Mouse (Mus musculus): ENCODE results near the gene Slc1a3.
"Not testable (repeated sequence)": the region's sequence is repeated elsewhere in the genome, so short reads cannot be mapped to it uniquely, and the experiment has no call there.

Gene Slc1a3

GRCm38 (mm10) chr15:8709578-8709977, 986 bp downstream of the Slc1a3 start:
- DNase-seq (ENCODE audit: extremely low read depth, insufficient read length, low spot score) = no peak

- no peak for DNase-seq (ENCODE audit: extremely low read depth, insufficient read length, low spot score)
Measured at GRCm38 (mm10) chr15:8706613-8707012, 4.0 kb downstream of the Slc1a3 start.

GRCm38 (mm10) chr15:8706178-8706577, 4.4 kb downstream of the Slc1a3 start:
- DNase-seq (ENCODE audit: extremely low read depth, insufficient read length, low spot score) = no peak

GRCm38 (mm10) chr15:8705560-8705959, 5.0 kb downstream of the Slc1a3 start:
- not testable (repeated sequence) for DNase-seq (ENCODE audit: extremely low read depth, insufficient read length, low spot score)

- DNase-seq (ENCODE audit: extremely low read depth, insufficient read length, low spot score) = no peak
Measured at GRCm38 (mm10) chr15:8697976-8698375, 12.6 kb downstream of the Slc1a3 start.

GRCm38 (mm10) chr15:8697500-8697899, 13.1 kb downstream of the Slc1a3 start:
- DNase-seq (ENCODE audit: extremely low read depth, insufficient read length, low spot score) = no peak

- not testable (repeated sequence) for DNase-seq (ENCODE audit: extremely low read depth, insufficient read length, low spot score)
Measured at GRCm38 (mm10) chr15:8690141-8690540, 20.4 kb downstream of the Slc1a3 start.

GRCm38 (mm10) chr15:8686846-8687245, 23.7 kb downstream of the Slc1a3 start:
- DNase-seq (ENCODE audit: extremely low read depth, insufficient read length, low spot score) = no peak

- DNase-seq (ENCODE audit: extremely low read depth, insufficient read length, low spot score) = no peak
Measured at GRCm38 (mm10) chr15:8685506-8685905, 25.1 kb downstream of the Slc1a3 start.

GRCm38 (mm10) chr15:8684263-8684662, 26.3 kb downstream of the Slc1a3 start:
- DNase-seq (ENCODE audit: extremely low read depth, insufficient read length, low spot score) = no peak

GRCm38 (mm10) chr15:8682871-8683270, 27.7 kb downstream of the Slc1a3 start:
- DNase-seq (ENCODE audit: extremely low read depth, insufficient read length, low spot score) = no peak

- DNase-seq (ENCODE audit: extremely low read depth, insufficient read length, low spot score) = no peak
Measured at GRCm38 (mm10) chr15:8682421-8682820, 28.1 kb downstream of the Slc1a3 start.

GRCm38 (mm10) chr15:8681971-8682370, 28.6 kb downstream of the Slc1a3 start:
- no peak for DNase-seq (ENCODE audit: extremely low read depth, insufficient read length, low spot score)

- no peak for DNase-seq (ENCODE audit: extremely low read depth, insufficient read length, low spot score)
Measured at GRCm38 (mm10) chr15:8681009-8681408, 29.6 kb downstream of the Slc1a3 start.

- DNase-seq (ENCODE audit: extremely low read depth, insufficient read length, low spot score) = no peak
Measured at GRCm38 (mm10) chr15:8676959-8677358, 33.6 kb downstream of the Slc1a3 start.

GRCm38 (mm10) chr15:8676211-8676691, 34.3 kb downstream of the Slc1a3 start:
- DNase-seq (ENCODE audit: extremely low read depth, insufficient read length, low spot score) = no peak

- DNase-seq (ENCODE audit: extremely low read depth, insufficient read length, low spot score) = no peak
Measured at GRCm38 (mm10) chr15:8675616-8676015, 34.9 kb downstream of the Slc1a3 start.

GRCm38 (mm10) chr15:8672532-8672931, 38.0 kb downstream of the Slc1a3 start:
- no peak for DNase-seq (ENCODE audit: extremely low read depth, insufficient read length, low spot score)

- DNase-seq (ENCODE audit: extremely low read depth, insufficient read length, low spot score) = no peak
Measured at GRCm38 (mm10) chr15:8667849-8668522, 42.6 kb downstream of the Slc1a3 start.

GRCm38 (mm10) chr15:8665675-8666350, 44.8 kb downstream of the Slc1a3 start:
- no peak for DNase-seq (ENCODE audit: extremely low read depth, insufficient read length, low spot score)

- DNase-seq (ENCODE audit: extremely low read depth, insufficient read length, low spot score) = no peak
Measured at GRCm38 (mm10) chr15:8663348-8664099, 47.0 kb downstream of the Slc1a3 start.

All from 3134 (cell line).